Mouse (Mus musculus) ES-Bruce4 (cell line): ENCODE measurements around the gene Adora1. TPM values are rescaled to one million over a fixed set of nuclear protein-coding genes. Genes with fewer than 3 reads are reported as not detected.

Experiments
- H3K27ac ChIP-seq: 2 replicates; pipeline ENCODE4 v1.5.1; 2012; ENCODE audit warnings: low read length, inconsistent platforms; ENCODE audit not compliant: insufficient read depth
- H3K27me3 ChIP-seq: 2 replicates; pipeline ENCODE4 v1.6.1; 2012; ENCODE audit warnings: mild to moderate bottlenecking, low read length, inconsistent platforms; ENCODE audit not compliant: control insufficient read depth, poor library complexity, insufficient read depth, severe bottlenecking
- H3K36me3 ChIP-seq: 2 replicates; pipeline ENCODE4 v1.6.1; 2012; ENCODE audit warnings: inconsistent platforms, mild to moderate bottlenecking, low read length, moderate library complexity; ENCODE audit not compliant: control insufficient read depth, poor library complexity, insufficient read depth, severe bottlenecking
- H3K4me1 ChIP-seq: one replicate; pipeline ENCODE4 v1.8.1; 2011; ENCODE audit warnings: low read length; ENCODE audit not compliant: control insufficient read depth, insufficient read depth
- H3K4me3 ChIP-seq: 2 replicates; pipeline ENCODE4 v1.5.1; 2011; ENCODE audit warnings: low read depth, mild to moderate bottlenecking, low read length
- H3K9ac ChIP-seq: 2 replicates; pipeline ENCODE4 v1.6.1; 2012; ENCODE audit warnings: low read depth, mild to moderate bottlenecking, inconsistent platforms; ENCODE audit not compliant: poor library complexity, severe bottlenecking
- H3K9me3 ChIP-seq: replicated peaks from 2 replicates; pipeline ENCODE4 v1.6.1; 2012; ENCODE audit warnings: mild to moderate bottlenecking, low read length, inconsistent platforms; ENCODE audit not compliant: control insufficient read depth, poor library complexity, insufficient read depth, severe bottlenecking
- CTCF ChIP-seq: IDR thresholded peaks from one replicate; pipeline ENCODE4 v1.8.1; 2011; ENCODE audit warnings: low read depth, low read length
- EP300 ChIP-seq: IDR thresholded peaks from 2 replicates; pipeline ENCODE4 v1.6.1; 2011; ENCODE audit warnings: low read depth, low read length; ENCODE audit not compliant: insufficient read depth
- POLR2A ChIP-seq: IDR thresholded peaks from one replicate; pipeline ENCODE4 v1.8.1; 2011; ENCODE audit warnings: low read length; ENCODE audit not compliant: insufficient read depth
- polyA plus RNA-seq: library from polyadenylated mRNA; stranded (reverse); fragments of >200 nt; gene quantifications from 2 replicates; pipeline ENCODE4 v1.2.4, GENCODE M21; 2011; ENCODE audit warnings: low read depth; ENCODE audit not compliant: missing spikeins, insufficient read depth, insufficient read length

The Adora1 gene
- polyA plus RNA-seq, 1 experiment = 0.18 TPM

DNA sequence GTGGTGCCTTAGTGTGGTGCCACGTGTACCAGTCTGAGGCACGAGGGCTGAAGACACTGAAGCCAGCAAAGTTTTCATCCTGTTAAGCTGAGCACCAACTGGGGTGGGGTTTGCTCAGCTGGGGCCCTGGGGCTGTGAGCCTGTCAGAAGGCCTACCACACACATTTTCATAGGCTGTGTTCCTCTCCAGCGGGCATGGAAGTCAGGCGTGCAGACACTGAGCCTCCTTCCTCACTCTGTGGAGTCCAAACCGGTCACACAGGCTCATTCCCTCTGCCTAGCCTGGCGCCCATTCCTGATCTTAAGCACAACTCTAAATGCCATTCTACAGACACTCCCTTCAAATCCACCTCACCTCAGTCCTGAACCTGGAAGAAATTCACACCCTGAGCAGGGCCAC is 8.3 kb upstream of the Adora1 start:
- Histone ChIP-seq H3K4me1 (no peaks in the 10 kb centered on the region), H3K36me3 (no peaks in the 10 kb centered on the region), H3K9me3 (no peaks in the 10 kb centered on the region), H3K4me3 (no peak overlapping the region), H3K27ac (no peak overlapping the region), H3K9ac (no peak overlapping the region), H3K27me3 (no peaks in the 10 kb centered on the region)
- TF ChIP-seq POLR2A (no peak), EP300 (no peak)

GRCm38 (mm10) chr1:134242286-134242685 is 7.1 kb upstream of the Adora1 start:
- no peak overlapping the region for H3K9ac ChIP-seq
- H3K27ac ChIP-seq = no peak overlapping the region
- no peaks in the 10 kb centered on the region for H3K36me3 ChIP-seq
- H3K4me3 ChIP-seq = no peak overlapping the region
- H3K9me3 ChIP-seq = no peaks in the 10 kb centered on the region
- TF ChIP-seq EP300 (no peak), POLR2A (no peak), CTCF (no peak)
- H3K27me3 ChIP-seq = no peaks in the 10 kb centered on the region
- no peaks in the 10 kb centered on the region for H3K4me1 ChIP-seq

DNA sequence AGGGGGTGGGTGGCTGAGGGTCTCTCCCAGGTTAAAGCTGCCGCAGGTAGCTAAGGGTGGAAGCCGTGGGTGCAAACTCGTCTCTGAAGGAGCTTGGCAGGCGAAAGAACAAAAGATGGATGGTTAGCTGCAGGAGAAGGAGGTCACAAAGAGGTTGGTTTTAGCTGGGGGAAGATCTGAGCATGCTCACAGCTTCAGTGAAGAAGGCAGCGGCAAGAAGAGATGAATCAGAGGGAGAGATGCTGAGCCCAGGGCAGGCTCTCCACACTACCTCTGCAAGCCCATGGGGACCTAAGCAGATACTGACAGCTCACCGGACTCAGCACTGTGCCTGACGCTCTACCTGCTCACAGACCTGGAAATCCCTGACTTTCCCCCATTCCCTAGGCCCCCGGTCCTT is 6.1 kb upstream of the Adora1 start:
- peaks cover under 1% of the 10 kb centered on the region; the same call in 1 of the 2 replicates for H3K27me3 ChIP-seq
- no peak overlapping the region for H3K4me3 ChIP-seq
- H3K9me3 ChIP-seq = no peaks in the 10 kb centered on the region
- no peak overlapping the region for H3K9ac ChIP-seq
- no peak overlapping the region for H3K27ac ChIP-seq
- no peaks in the 10 kb centered on the region for H3K4me1 ChIP-seq
- no peak for TF ChIP-seq EP300
- no peak for TF ChIP-seq POLR2A
- TF ChIP-seq CTCF = no peak
- no peaks in the 10 kb centered on the region for H3K36me3 ChIP-seq

DNA sequence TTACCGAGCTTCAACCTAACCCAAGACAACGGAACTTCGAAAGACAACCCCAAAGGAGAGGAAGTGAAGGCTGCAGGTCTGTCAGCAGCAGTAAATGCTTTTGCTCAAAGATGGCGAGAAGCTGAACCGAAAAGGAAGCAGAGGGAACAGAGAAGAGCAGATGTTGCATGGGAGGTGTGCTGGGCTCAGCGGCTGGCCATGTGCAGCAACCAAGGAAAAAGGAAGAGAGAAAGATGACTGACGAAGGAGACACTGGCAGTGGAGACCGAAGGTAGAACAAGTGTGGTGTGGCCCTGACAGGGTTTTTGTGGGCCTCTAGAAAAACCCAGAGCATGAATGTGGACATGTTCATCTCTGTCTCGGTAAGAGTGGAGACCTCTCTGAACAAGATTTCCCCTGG is 5.5 kb upstream of the Adora1 start:
- H3K9me3 ChIP-seq = no peaks in the 10 kb centered on the region
- no peaks in the 10 kb centered on the region for H3K4me1 ChIP-seq
- H3K4me3 ChIP-seq = no peak overlapping the region
- H3K9ac ChIP-seq = no peak overlapping the region
- H3K27me3 ChIP-seq = peaks cover 3% of the 10 kb centered on the region; the same call in 1 of the 2 replicates
- TF ChIP-seq CTCF (no peak), EP300 (no peak), POLR2A (no peak)
- H3K27ac ChIP-seq = no peak overlapping the region
- H3K36me3 ChIP-seq = no peaks in the 10 kb centered on the region

DNA sequence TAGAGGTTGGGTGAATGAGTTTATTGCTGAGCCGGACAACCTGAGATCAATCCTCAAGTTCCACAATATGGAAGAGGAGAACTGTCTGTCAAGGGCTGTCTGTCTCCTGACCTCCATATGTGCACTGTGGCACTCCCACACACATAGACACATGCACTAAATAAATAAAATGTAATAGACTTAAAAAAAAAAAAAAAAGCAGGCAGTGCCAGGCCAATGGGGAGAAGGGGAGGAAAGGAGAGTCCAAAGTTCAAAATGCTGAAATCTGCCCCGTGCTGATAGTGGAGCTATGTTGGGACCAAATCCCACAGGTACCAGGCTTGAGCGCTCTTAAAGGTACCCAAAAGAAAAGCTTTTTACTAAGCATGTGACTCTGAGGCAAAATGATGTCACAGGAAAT is 2.2 kb upstream of the Adora1 start:
- Histone ChIP-seq H3K4me1 (no peaks in the 10 kb centered on the region), H3K9ac (no peak overlapping the region), H3K36me3 (no peaks in the 10 kb centered on the region), H3K4me3 (no peak overlapping the region), H3K9me3 (no peaks in the 10 kb centered on the region), H3K27ac (no peak overlapping the region), H3K27me3 (peaks cover 12% of the 10 kb centered on the region; the same call in 1 of the 2 replicates)
- TF ChIP-seq EP300 (no peak), POLR2A (no peak), CTCF (no peak)

GRCm38 (mm10) chr1:134236142-134236541 is 911 bp upstream of the Adora1 start:
- Histone ChIP-seq H3K27ac (no peak overlapping the region), H3K4me1 (no peaks in the 10 kb centered on the region), H3K9me3 (no peaks in the 10 kb centered on the region), H3K4me3 (no peak overlapping the region), H3K27me3 (peaks cover 12% of the 10 kb centered on the region; the same call in 1 of the 2 replicates), H3K9ac (no peak overlapping the region), H3K36me3 (no peaks in the 10 kb centered on the region)
- TF ChIP-seq CTCF = no peak
- TF ChIP-seq POLR2A = no peak
- no peak for TF ChIP-seq EP300
